Mouse (Mus musculus): ENCODE data around the gene Ccdc60. TPM values are rescaled to one million over a fixed set of nuclear protein-coding genes. Genes with fewer than 3 reads are reported as not detected.

The Ccdc60 gene
- not detected in 2 replicates for polyA plus RNA-seq (2012)

DNA sequence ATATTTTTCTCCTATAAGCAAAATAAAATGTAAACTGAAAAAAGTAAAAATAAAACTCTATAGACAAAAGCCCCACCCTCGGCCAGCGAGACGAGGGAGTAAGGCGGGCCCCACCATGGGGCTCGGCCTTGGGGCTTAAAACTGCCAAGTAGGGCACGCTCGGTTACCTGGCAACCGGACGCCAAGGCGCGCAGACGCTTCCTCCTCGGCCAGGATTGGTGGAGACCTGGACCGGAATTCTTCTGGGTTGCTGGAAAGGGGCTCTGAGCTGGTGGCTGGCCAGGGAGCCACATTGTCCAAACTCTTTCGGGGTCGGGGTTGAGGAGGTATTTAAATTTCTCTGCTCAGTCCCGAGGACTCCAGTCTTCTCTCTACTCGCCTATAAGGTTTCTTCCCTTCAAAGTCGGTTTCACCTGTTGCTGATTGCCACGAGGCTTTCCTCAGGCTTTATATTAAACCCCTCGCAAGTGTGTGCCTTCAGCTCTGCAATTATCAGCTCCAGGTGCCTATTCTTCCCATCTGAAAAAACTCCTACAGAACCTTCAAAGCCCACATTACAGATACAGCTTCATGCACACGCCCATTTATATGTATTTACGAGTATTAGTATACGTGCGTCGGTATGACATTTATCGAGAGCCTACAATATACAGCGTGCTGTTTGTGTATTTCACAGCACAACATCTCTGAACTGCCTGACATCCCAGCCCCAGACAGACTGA lies at the start of gene Ccdc60:
Ccdc60 (minus strand) TSS at position 137 of the 722 bp plus-strand sequence.
- no peak for TF ChIP-seq GATA1 (IDR thresholded peaks at IDR 0.05; ENCODE audit: low read length)

GRCm38 (mm10) chr5:116336191-116336590 lies 47.4 kb upstream of the Ccdc60 start:
- no peak for TF ChIP-seq GATA1 (IDR thresholded peaks at IDR 0.05; ENCODE audit: low read length)

DNA sequence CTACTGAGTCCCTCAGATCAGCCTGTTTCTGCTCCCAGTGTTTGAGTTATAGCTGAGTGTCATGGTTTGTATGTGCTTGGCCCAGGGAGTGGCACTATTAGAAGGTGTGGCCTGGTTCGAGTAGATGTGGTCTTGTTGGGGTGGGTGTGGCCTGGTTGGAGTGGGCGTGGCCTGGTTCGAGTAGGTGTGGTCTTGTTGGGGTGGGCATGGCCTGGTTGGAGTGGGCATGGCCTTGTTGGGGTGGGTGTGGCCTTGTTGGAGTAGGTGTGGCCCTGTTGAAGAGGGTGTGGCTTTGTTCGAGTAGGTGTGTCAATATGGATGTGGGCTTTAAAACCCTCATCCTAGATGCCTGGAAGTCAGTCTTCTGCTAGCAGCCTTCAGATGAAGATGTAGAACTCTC lies 40.1 kb upstream of the Ccdc60 start:
- no peak for TF ChIP-seq GATA1 (IDR thresholded peaks at IDR 0.05; ENCODE audit: low read length)

DNA sequence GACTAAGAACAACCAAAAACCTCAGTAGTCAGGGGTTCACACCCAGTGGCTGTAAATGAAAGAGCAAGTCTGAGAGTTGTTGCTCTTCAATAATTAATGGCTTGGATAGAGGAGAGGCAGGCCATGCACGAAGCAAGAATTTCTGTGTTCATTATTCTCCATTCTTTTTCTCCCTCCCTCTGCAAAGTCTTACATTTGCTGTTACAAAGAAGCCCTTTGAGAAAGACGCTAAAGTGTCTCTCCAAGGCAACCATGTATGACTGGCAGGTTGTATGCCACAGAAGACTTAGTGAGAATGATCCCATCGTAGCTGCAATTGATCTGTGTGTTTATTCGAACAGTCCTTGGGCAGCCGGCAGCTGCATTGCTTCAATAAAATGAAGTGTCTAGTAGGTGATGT lies 34.6 kb upstream of the Ccdc60 start:
- no peak for TF ChIP-seq GATA1 (IDR thresholded peaks at IDR 0.05; ENCODE audit: low read length)

- TF ChIP-seq GATA1 (IDR thresholded peaks at IDR 0.05; ENCODE audit: low read length), result no peak
Measured at GRCm38 (mm10) chr5:116322365-116323027, 33.7 kb upstream of the Ccdc60 start.

- no peak for TF ChIP-seq GATA1 (IDR thresholded peaks at IDR 0.05; ENCODE audit: low read length)
Measured at GRCm38 (mm10) chr5:116313711-116314110, 24.9 kb upstream of the Ccdc60 start.

DNA sequence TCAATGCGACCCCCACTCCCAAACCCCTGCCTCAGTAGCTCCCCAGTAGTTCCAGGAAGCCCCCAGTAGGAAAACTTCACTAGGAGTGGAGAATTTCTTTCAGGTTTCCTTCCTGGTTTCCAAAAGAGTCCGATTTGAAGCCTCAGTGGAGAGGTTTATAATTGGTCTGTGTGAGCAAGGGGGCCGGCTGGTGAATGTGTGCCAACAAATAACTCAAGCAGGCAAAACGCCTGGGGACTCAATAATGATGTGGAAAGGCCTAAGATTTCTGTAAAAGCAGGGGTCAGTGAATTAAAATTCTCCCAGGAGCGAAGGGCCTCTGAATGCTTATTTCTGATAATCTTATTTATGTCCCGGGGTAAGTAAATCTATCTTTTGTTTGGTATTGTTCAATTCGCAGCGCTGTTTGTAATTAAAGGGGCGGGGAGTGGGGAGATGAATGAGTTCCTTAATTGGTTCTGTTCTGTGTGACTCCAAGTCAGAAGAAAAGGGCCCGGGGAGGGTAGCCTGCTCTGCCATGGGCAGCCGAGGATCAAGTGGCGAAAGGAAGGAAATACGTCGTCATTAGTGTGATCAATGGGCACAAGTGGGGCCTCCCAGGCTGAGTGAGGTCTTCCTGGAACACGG lies 23.4 kb upstream of the Ccdc60 start:
- no peak for TF ChIP-seq GATA1 (IDR thresholded peaks at IDR 0.05; ENCODE audit: low read length)

GRCm38 (mm10) chr5:116311636-116312035 lies 22.9 kb upstream of the Ccdc60 start:
- TF ChIP-seq GATA1 (IDR thresholded peaks at IDR 0.05; ENCODE audit: low read length), result no peak

DNA sequence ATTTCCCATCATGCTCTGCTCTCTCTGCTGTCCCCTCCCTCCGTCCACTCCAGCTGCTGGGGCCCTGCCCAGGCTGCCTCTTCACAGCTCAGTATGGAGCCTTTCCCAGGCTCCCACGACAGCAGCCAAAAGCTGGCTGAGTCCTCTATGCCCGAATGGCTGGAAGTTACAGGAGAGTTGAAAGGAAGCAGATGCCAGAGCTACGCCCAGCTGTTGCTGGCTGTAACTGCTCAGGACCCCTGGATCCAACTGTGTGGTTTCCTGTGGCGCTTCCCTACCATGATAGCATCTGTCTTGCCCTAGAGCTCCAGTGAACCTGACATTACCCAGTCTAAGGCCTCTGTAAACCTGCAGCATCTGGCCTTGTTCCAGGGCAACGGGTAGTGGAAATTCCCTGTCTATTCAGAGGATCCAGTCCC lies 20.6 kb upstream of the Ccdc60 start:
- no peak for TF ChIP-seq GATA1 (IDR thresholded peaks at IDR 0.05; ENCODE audit: low read length)

GRCm38 (mm10) chr5:116305557-116305956 lies 16.8 kb upstream of the Ccdc60 start:
- no peak for TF ChIP-seq GATA1 (IDR thresholded peaks at IDR 0.05; ENCODE audit: low read length)

DNA sequence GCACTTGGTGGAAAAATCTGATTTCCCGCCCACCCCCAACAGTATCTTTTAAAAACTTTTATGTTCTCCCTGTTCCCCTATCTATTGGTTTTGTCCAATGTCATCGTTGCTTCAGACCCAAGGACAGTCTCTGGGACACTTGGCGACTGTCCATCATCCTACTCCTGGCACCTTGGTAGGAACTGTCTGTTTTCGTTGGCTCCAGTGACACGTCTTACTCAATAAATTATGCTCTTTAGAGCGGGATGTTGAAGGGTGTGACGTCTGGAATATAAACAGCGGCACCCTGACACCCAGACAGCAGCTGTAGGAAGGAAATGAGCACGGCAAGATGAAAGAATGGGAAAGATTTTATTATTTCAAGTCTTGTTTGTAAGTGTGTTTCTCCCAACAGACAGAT lies 12.2 kb upstream of the Ccdc60 start:
- no peak for TF ChIP-seq GATA1 (IDR thresholded peaks at IDR 0.05; ENCODE audit: low read length)

- no peak for TF ChIP-seq GATA1 (IDR thresholded peaks at IDR 0.05; ENCODE audit: low read length)
Measured at GRCm38 (mm10) chr5:116293501-116293900, 4.7 kb upstream of the Ccdc60 start.

- no peak for TF ChIP-seq GATA1 (IDR thresholded peaks at IDR 0.05; ENCODE audit: low read length)
Measured at GRCm38 (mm10) chr5:116290584-116290983, 1.8 kb upstream of the Ccdc60 start.

GRCm38 (mm10) chr5:116289897-116290296 lies 1.1 kb upstream of the Ccdc60 start:
- no peak for TF ChIP-seq GATA1 (IDR thresholded peaks at IDR 0.05; ENCODE audit: low read length)

GRCm38 (mm10) chr5:116288183-116288582 lies 602 bp downstream of the Ccdc60 start:
- no peak for TF ChIP-seq GATA1 (IDR thresholded peaks at IDR 0.05; ENCODE audit: low read length)

- TF ChIP-seq GATA1 (IDR thresholded peaks at IDR 0.05; ENCODE audit: low read length), result no peak
Measured at GRCm38 (mm10) chr5:116285532-116286176, 3.1 kb downstream of the Ccdc60 start.

Measured in G1E-ER4 (cell line).